Mouse (Mus musculus) myocyte (in vitro differentiated cells): ENCODE measurements around the gene Tmem239.

Experiments
- CEBPB ChIP-seq: IDR thresholded peaks from 2 replicates; pipeline ENCODE4 v1.6.1; 2011; ENCODE audit warnings: mild to moderate bottlenecking, moderate library complexity; ENCODE audit not compliant: poor library complexity, insufficient read depth, severe bottlenecking
- E2F4 ChIP-seq: IDR thresholded peaks from one replicate; pipeline ENCODE4 v1.6.1; 2011; ENCODE audit warnings: mild to moderate bottlenecking, control low read depth, moderate library complexity; ENCODE audit not compliant: insufficient read depth
- MAX ChIP-seq: IDR thresholded peaks from one replicate; pipeline ENCODE4 v1.6.1; 2011; ENCODE audit warnings: low read depth, mild to moderate bottlenecking, control low read depth
- MYOG ChIP-seq, 3 experiments: IDR thresholded peaks; one replicate each; pipeline ENCODE4 v1.6.1; 2011; ENCODE audit warnings: control low read depth in 2 of 3, low read depth in 2 of 3, mild to moderate bottlenecking in 2 of 3; ENCODE audit not compliant: insufficient read length in 2 of 3, control insufficient read depth in 1 of 3, insufficient read depth in 1 of 3
- POLR2A ChIP-seq: IDR thresholded peaks from one replicate; pipeline ENCODE4 v1.6.1; 2011; ENCODE audit warnings: low read depth, mild to moderate bottlenecking, control low read depth, moderate library complexity; ENCODE audit not compliant: insufficient read length
- POLR2AphosphoS2 ChIP-seq: IDR thresholded peaks from one replicate; pipeline ENCODE4 v1.6.1; 2011; ENCODE audit warnings: low read depth, control low read depth; ENCODE audit not compliant: insufficient read length
- REST ChIP-seq: IDR thresholded peaks from one replicate; pipeline ENCODE4 v1.6.1; 2011; ENCODE audit warnings: mild to moderate bottlenecking, control low read depth, moderate library complexity; ENCODE audit not compliant: insufficient read depth, insufficient read length
- SRF ChIP-seq: IDR thresholded peaks from one replicate; pipeline ENCODE4 v1.6.1; 2011; ENCODE audit warnings: low read depth; ENCODE audit not compliant: control insufficient read depth, insufficient read length
- TCF12 ChIP-seq: IDR thresholded peaks from one replicate; pipeline ENCODE4 v1.6.1; 2011; ENCODE audit warnings: mild to moderate bottlenecking, control low read depth; ENCODE audit not compliant: poor library complexity, insufficient read depth, severe bottlenecking
- TCF3 ChIP-seq: IDR thresholded peaks from one replicate; pipeline ENCODE4 v1.6.1; 2011; ENCODE audit warnings: low read depth, control low read depth; ENCODE audit not compliant: insufficient read length
- USF1 ChIP-seq: IDR thresholded peaks from one replicate; pipeline ENCODE4 v1.6.1; 2011; ENCODE audit warnings: low read depth, mild to moderate bottlenecking, control low read depth, moderate library complexity

GRCm38 (mm10) chr2:130425112-130425511 is 18.8 kb downstream of the Tmem239 start:
- TF ChIP-seq REST, result no peak
- TF ChIP-seq POLR2AphosphoS2, result no peak
- TF ChIP-seq TCF3, result no peak
- no peak for TF ChIP-seq E2F4
- no peak for TF ChIP-seq POLR2A
- TF ChIP-seq SRF, result no peak
- no peak for TF ChIP-seq MYOG (IDR thresholded peaks at IDR 0.05; ENCODE audit: control insufficient read depth in 1 of 3, insufficient read depth in 1 of 3, insufficient read length in 2 of 3, low read depth in 2 of 3)
- no peak for TF ChIP-seq USF1
- TF ChIP-seq TCF12, result no peak
- no peak for TF ChIP-seq CEBPB
- TF ChIP-seq MAX, result no peak
